ENCODE assay signal across 22 mouse cellular contexts in genomic region chr2:155776824-155777687, GRCm38 (mm10). TPM values are rescaled to one million over a fixed set of nuclear protein-coding genes. Genes with fewer than 3 reads are reported as not detected.
DNase-seq lines count a peak whose midpoint lies in the region; ATAC-seq and TF ChIP-seq lines count a peak whose summit lies in the region.
"Had no signal": no experiment of that assay in that cellular context is flagged by ENCODE, and none has a peak within 500 bp of the region (broad histone marks: within the 10 kb centered on the region; RNA-seq: fewer than 3 reads in every experiment).

No protein-coding gene starts in this region.

- TF ChIP-seq CTCF in midbrain, postnatal 0 days (IDR thresholded peaks at IDR 0.05), result no peak

- H3K9ac ChIP-seq in hindbrain, embryonic 12.5 days, result 0 out of 2 replicates have a peak overlapping the region, but pooled peaks have one; percentile 14
- H3K9ac ChIP-seq in midbrain, postnatal 0 days (replicated peaks; ENCODE audit: low read length, poor library complexity, severe bottlenecking), result no peak overlapping the region
- H3K9ac ChIP-seq: heart, embryonic 13.5 days had no signal

- H3K27ac ChIP-seq in hindbrain, embryonic 12.5 days, result no peak overlapping the region
- no peak overlapping the region for H3K27ac ChIP-seq in hindbrain, embryonic 10.5 days
- H3K27ac ChIP-seq in midbrain, postnatal 0 days (ENCODE audit: low read depth, low read length), result no peak overlapping the region
- H3K27ac ChIP-seq in heart, embryonic 10.5 days, result no peak overlapping the region
- H3K27ac ChIP-seq: heart, embryonic 13.5 days; kidney, postnatal 0 days had no signal

- peak overlapping the region; percentile 30; the same call in 1 of the 2 replicates for H3K4me2 ChIP-seq in hindbrain, embryonic 12.5 days (replicated peaks)
- H3K4me2 ChIP-seq in midbrain, postnatal 0 days (ENCODE audit: low read depth, low read length, poor library complexity, severe bottlenecking), result peak overlapping the region; percentile 85
- H3K4me2 ChIP-seq: heart, embryonic 13.5 days; liver, embryonic 11.5 days had no signal

- peak; percentile 42 for DNase-seq in cerebellum, adult 8-10 months
- no peak for DNase-seq in cerebellum, postnatal 4 days (ENCODE audit: low spot score in 2 of 2)
- no peak for DNase-seq in hindbrain, embryonic 10.5 days (ENCODE audit: low spot score)
- DNase-seq in cerebellum, postnatal 25 days, result peak; percentile 49 to 61
- no peak for DNase-seq in midbrain, postnatal 0 days (ENCODE audit: low spot score)
- DNase-seq in heart, embryonic 10.5 days (ENCODE audit: low spot score), result no peak
- DNase-seq in heart, postnatal 4 days, result no peak
- DNase-seq: adrenal gland, postnatal 10 days; heart, postnatal 36 days; lung, adult 2 months had no signal

- no peak overlapping the region for H3K4me3 ChIP-seq in hindbrain, embryonic 12.5 days
- no peak overlapping the region for H3K4me3 ChIP-seq in hindbrain, embryonic 10.5 days
- H3K4me3 ChIP-seq in midbrain, postnatal 0 days (ENCODE audit: low read depth, low read length), result peak overlapping the region; percentile 89; the same call in 1 of the 2 replicates
- no peak overlapping the region for H3K4me3 ChIP-seq in heart, embryonic 10.5 days
- H3K4me3 ChIP-seq: megakaryocyte, embryonic 14.5 days had no signal

- peaks cover 30% of the 10 kb centered on the region for H3K4me1 ChIP-seq in hindbrain, embryonic 12.5 days
- peaks cover 18% of the 10 kb centered on the region for H3K4me1 ChIP-seq in hindbrain, embryonic 10.5 days (replicated peaks)
- H3K4me1 ChIP-seq in midbrain, postnatal 0 days (ENCODE audit: insufficient read depth, low read length), result peaks cover 5% of the 10 kb centered on the region; the same call in 1 of the 2 replicates
- H3K4me1 ChIP-seq in heart, embryonic 10.5 days, result peaks cover 9% of the 10 kb centered on the region; the same call in 1 of the 2 replicates

- H3K27me3 ChIP-seq in hindbrain, embryonic 12.5 days, result peaks cover 35% of the 10 kb centered on the region
- peaks cover 50% of the 10 kb centered on the region for H3K27me3 ChIP-seq in hindbrain, embryonic 10.5 days (ENCODE audit: insufficient read depth, poor library complexity, severe bottlenecking)
- H3K27me3 ChIP-seq in midbrain, postnatal 0 days (ENCODE audit: insufficient read depth, low read length), result peaks cover 7% of the 10 kb centered on the region; the same call in 1 of the 2 replicates
- peaks cover 63% of the 10 kb centered on the region for H3K27me3 ChIP-seq in heart, embryonic 10.5 days (ENCODE audit: insufficient read depth, poor library complexity, severe bottlenecking)

- 72% methylated on average over 10 of the region's 10 CpGs for WGBS in hindbrain, embryonic 12.5 days
- 74% methylated on average over 10 of the region's 10 CpGs for WGBS in hindbrain, embryonic 10.5 days
- 69% methylated on average over 10 of the region's 10 CpGs for WGBS in midbrain, postnatal 0 days
- WGBS in heart, embryonic 10.5 days, result 60% methylated on average over 10 of the region's 10 CpGs

- H3K9me3 ChIP-seq in hindbrain, embryonic 12.5 days (replicated peaks), result no peaks in the 10 kb centered on the region
- H3K9me3 ChIP-seq in hindbrain, embryonic 10.5 days, result no peaks in the 10 kb centered on the region
- no peaks in the 10 kb centered on the region for H3K9me3 ChIP-seq in midbrain, postnatal 0 days (ENCODE audit: low read length)
- no peaks in the 10 kb centered on the region for H3K9me3 ChIP-seq in heart, embryonic 10.5 days
- H3K9me3 ChIP-seq: heart, embryonic 13.5 days; megakaryocyte, embryonic 14.5 days had no signal

- ATAC-seq in hindbrain, embryonic 12.5 days (ENCODE audit: low FRiP score), result no peak
- ATAC-seq in midbrain, postnatal 0 days (ENCODE audit: low FRiP score), result no peak
- ATAC-seq: activated CD4-positive, CD25-positive, alpha-beta regulatory T cell, adult 4 months; intestine, embryonic 16.5 days had no signal

- H3K36me3 ChIP-seq in hindbrain, embryonic 12.5 days, result no peaks in the 10 kb centered on the region
- H3K36me3 ChIP-seq in hindbrain, embryonic 10.5 days, result no peaks in the 10 kb centered on the region
- no peaks in the 10 kb centered on the region for H3K36me3 ChIP-seq in midbrain, postnatal 0 days (ENCODE audit: insufficient read depth, low read length)
- H3K36me3 ChIP-seq in heart, embryonic 10.5 days, result no peaks in the 10 kb centered on the region
- H3K36me3 ChIP-seq: G1E; heart, embryonic 13.5 days had no signal

RNA-seq across cellular contexts. Expression of gene Mmp24, which starts 1.9 kb away (rescaled TPM):
- polyA plus RNA-seq in hindbrain, embryonic 12.5 days (2016; fragmentation: Nextera tagmentation; extraction: Ambion mirVana), result 5.3 and 6.0 TPM in 2 replicates
- 1.4 and 2.5 TPM in 2 replicates for polyA plus RNA-seq in hindbrain, embryonic 10.5 days (2016; fragmentation: Nextera tagmentation; extraction: Ambion mirVana)
- total RNA-seq in midbrain, postnatal 0 days (2014; rRNA removed), result 149 and 178 TPM in 2 replicates
- polyA plus RNA-seq in midbrain, postnatal 0 days (2015; fragmentation: Nextera tagmentation; extraction: Ambion mirVana), result 12.3 and 14.1 TPM in 2 replicates
- polyA plus RNA-seq in heart, embryonic 10.5 days (2016; fragmentation: Nextera tagmentation; extraction: Ambion mirVana), result 0.06 TPM in 1 of 2 replicates, not detected in the other
- total RNA-seq in heart, postnatal 4 days (2021), result under 1 TPM; 0.07 TPM
- total RNA-seq: gastrocnemius, adult 18-20 months; heart, postnatal 36 days had no signal
- polyA plus RNA-seq: G1E; limb, embryonic 11.5 days; liver, embryonic 11.5 days had no signal

RNA-seq across cellular contexts. Expression of gene Procr, which starts 26.1 kb away (rescaled TPM):
- 3.4 and 4.1 TPM in 2 replicates for polyA plus RNA-seq in hindbrain, embryonic 12.5 days (2016; fragmentation: Nextera tagmentation; extraction: Ambion mirVana)
- 1.5 and 1.7 TPM in 2 replicates for polyA plus RNA-seq in hindbrain, embryonic 10.5 days (2016; fragmentation: Nextera tagmentation; extraction: Ambion mirVana)
- total RNA-seq in midbrain, postnatal 0 days (2014; rRNA removed), result 1.5 TPM in 2 replicates
- polyA plus RNA-seq in midbrain, postnatal 0 days (2015; fragmentation: Nextera tagmentation; extraction: Ambion mirVana), result 2.5 and 2.9 TPM in 2 replicates
- polyA plus RNA-seq in heart, embryonic 10.5 days (2016; fragmentation: Nextera tagmentation; extraction: Ambion mirVana), result 5.3 and 6.6 TPM in 2 replicates
- 1 to 10 TPM; 5.6 to 8.0 TPM for total RNA-seq in heart, postnatal 4 days (2021)
- polyA plus RNA-seq: activated CD4-positive, CD25-positive, alpha-beta regulatory T cell, adult 4 months had no signal

RNA-seq across cellular contexts. Expression of gene Gm17581, which starts 41.4 kb away (rescaled TPM):
- polyA plus RNA-seq in hindbrain, embryonic 12.5 days (2016; fragmentation: Nextera tagmentation; extraction: Ambion mirVana), result not detected in 2 replicates
- polyA plus RNA-seq in hindbrain, embryonic 10.5 days (2016; fragmentation: Nextera tagmentation; extraction: Ambion mirVana), result not detected in 2 replicates
- not detected in 2 replicates for total RNA-seq in midbrain, postnatal 0 days (2014; rRNA removed)
- not detected in 2 replicates for polyA plus RNA-seq in midbrain, postnatal 0 days (2015; fragmentation: Nextera tagmentation; extraction: Ambion mirVana)
- polyA plus RNA-seq in heart, embryonic 10.5 days (2016; fragmentation: Nextera tagmentation; extraction: Ambion mirVana), result not detected in 2 replicates
- total RNA-seq in heart, postnatal 4 days (2021), result not detected
- total RNA-seq: adrenal gland, postnatal 10 days; G1E; gastrocnemius, adult 18-20 months; heart, postnatal 36 days; layer of hippocampus, postnatal 14 days had no signal
- polyA plus RNA-seq: activated CD4-positive, CD25-positive, alpha-beta regulatory T cell, adult 4 months; G1E; gonadal fat pad, adult 2 months; heart, embryonic 13.5 days; intestine, embryonic 16.5 days; kidney, postnatal 0 days; limb, embryonic 11.5 days; liver, embryonic 11.5 days; lung, adult 2 months had no signal

RNA-seq across cellular contexts. Expression of gene BC029722, which starts 42.2 kb away (rescaled TPM):
- polyA plus RNA-seq in hindbrain, embryonic 12.5 days (2016; fragmentation: Nextera tagmentation; extraction: Ambion mirVana), result 17.1 and 17.3 TPM in 2 replicates
- polyA plus RNA-seq in hindbrain, embryonic 10.5 days (2016; fragmentation: Nextera tagmentation; extraction: Ambion mirVana), result 8.4 and 16.0 TPM in 2 replicates
- 35.2 TPM in 2 replicates for total RNA-seq in midbrain, postnatal 0 days (2014; rRNA removed)
- polyA plus RNA-seq in midbrain, postnatal 0 days (2015; fragmentation: Nextera tagmentation; extraction: Ambion mirVana), result 56.6 and 61.0 TPM in 2 replicates
- polyA plus RNA-seq in heart, embryonic 10.5 days (2016; fragmentation: Nextera tagmentation; extraction: Ambion mirVana), result 7.9 and 9.5 TPM in 2 replicates
- 10 to 100 TPM; 11.0 to 11.5 TPM for total RNA-seq in heart, postnatal 4 days (2021)

RNA-seq across cellular contexts. Expression of gene Edem2, which starts 47.8 kb away (rescaled TPM):
- 37.3 and 38.5 TPM in 2 replicates for polyA plus RNA-seq in hindbrain, embryonic 12.5 days (2016; fragmentation: Nextera tagmentation; extraction: Ambion mirVana)
- 33.7 and 41.1 TPM in 2 replicates for polyA plus RNA-seq in hindbrain, embryonic 10.5 days (2016; fragmentation: Nextera tagmentation; extraction: Ambion mirVana)
- 41.1 and 44.5 TPM in 2 replicates for total RNA-seq in midbrain, postnatal 0 days (2014; rRNA removed)
- 33.0 and 35.7 TPM in 2 replicates for polyA plus RNA-seq in midbrain, postnatal 0 days (2015; fragmentation: Nextera tagmentation; extraction: Ambion mirVana)
- 31.5 and 34.4 TPM in 2 replicates for polyA plus RNA-seq in heart, embryonic 10.5 days (2016; fragmentation: Nextera tagmentation; extraction: Ambion mirVana)
- 1 to 10 TPM; 9.3 to 9.7 TPM for total RNA-seq in heart, postnatal 4 days (2021)

Comparison
In these comparisons a context has a peak if more than half of its experiments do, and no peak if none do; other contexts are left out.
1. DNase-seq: peak in cerebellum, adult 8-10 months (single experiment) and cerebellum, postnatal 25 days (2 of 2); none in cerebellum, postnatal 4 days (0 of 2), hindbrain, embryonic 10.5 days (single experiment), midbrain, postnatal 0 days (single experiment), heart, embryonic 10.5 days (single experiment) and heart, postnatal 4 days (single experiment).